Mouse (Mus musculus) CD4-positive, CD25-positive, alpha-beta regulatory T cell, adult 2 months (primary cell): ENCODE measurements around the gene Emc9.

Experiments used
- DNase-seq: peaks from one replicate; pipeline ENCODE4 v3.0.0-alpha.2; 2012; ENCODE audit warnings: low read depth, low spot score

Gene Emc9

DNA sequence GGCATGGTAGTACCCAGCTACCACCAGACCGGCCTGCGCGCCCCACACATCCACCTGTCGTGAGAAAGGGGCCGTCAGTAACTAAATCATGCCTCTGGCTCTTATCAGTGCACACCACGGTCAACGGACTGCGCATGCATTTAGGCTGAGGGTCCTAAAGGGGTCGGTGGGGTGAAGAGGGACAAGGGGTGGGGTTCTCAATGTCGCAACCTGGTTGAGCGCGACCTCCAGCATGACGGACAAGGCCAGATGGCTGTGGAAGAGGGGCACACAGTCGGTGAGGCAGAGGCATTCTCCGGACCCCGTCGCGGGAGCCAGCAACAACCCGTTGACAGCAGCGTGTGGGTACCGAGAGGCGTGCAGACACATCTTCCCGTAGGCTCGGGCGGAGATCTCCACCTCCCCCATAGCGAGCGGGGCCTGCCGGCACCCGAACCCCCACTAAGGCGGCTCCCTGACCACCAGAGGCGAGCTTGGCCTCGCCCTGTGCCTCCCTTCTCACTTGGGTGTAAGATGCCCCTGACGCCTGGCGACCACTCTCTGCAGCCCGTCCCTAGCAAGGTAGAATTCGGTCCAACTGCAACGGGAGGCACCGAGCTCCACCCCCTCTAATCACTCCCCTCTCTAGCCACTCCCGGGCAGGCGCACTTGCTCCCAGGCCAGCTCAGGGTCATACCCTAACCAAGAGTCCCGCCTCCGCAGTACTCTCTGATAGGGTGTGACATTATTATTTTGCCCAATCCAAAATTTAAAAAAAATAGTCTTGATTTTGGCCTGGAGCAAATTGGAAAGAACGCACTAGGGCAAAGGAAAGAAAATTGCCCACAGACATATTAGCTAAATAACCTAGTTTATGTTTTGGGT is at the start of gene Emc9:
Gene Emc9 (minus strand): TSS at position 601 of the 864 bp plus-strand sequence.
- DNase-seq, result peak; percentile 84

DNA sequence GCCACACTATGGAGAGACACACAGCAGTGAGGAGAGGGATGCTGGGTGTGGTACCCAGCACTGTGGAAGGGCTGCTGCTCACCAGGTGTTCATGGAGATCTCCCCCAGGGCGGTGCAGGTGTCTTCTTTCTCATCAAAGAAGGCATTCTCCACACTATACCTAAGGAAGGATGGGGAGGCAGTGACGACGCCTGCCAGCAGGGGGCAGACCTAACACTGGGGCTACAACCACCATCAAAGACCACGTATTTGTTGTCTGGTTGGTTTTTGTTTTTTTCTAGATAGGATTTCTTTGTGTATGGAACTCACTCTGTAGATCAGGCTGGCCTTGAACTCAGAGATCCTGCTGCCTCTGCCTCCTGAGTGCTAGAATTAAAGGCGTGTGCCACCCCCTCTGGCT is 44.2 kb upstream of the Emc9 start:
- DNase-seq, result peak; percentile 88

DNA sequence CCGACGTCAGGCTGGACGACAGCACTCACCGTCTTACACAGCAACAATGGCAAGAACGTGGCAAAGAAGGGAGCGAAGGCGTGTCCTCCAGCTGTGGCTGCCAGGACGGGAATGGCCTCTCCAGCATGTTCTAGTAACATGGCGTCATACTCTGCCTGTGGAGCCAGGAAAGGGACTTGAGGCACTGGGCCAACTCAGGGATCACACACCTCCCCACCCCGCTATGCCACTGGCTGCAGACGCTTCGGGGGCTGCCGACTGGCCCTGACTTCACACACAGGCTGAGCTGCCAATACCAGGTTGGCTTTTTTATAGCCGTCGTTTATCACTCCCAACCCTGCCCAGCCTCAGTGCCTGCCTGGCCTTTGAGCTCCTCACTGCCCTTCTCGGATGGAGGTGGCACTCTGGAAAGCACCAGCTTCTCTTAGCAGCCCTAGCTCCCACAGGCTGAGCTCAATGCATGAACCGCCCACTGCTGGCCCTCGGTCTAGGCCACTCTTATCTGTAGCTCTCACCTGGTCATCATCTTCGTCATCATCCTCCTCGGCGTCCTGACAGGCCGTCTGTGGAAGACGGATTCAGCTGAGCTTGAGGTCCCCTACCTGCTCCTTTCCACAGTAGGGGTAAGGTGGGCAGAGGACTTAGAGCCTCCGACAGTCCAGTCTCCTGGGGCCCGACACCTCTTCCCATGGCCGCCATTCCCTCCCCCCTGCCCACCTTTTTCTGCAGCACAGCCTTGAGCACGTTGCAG is 43.1 kb upstream of the Emc9 start:
- DNase-seq, result no peak

DNA sequence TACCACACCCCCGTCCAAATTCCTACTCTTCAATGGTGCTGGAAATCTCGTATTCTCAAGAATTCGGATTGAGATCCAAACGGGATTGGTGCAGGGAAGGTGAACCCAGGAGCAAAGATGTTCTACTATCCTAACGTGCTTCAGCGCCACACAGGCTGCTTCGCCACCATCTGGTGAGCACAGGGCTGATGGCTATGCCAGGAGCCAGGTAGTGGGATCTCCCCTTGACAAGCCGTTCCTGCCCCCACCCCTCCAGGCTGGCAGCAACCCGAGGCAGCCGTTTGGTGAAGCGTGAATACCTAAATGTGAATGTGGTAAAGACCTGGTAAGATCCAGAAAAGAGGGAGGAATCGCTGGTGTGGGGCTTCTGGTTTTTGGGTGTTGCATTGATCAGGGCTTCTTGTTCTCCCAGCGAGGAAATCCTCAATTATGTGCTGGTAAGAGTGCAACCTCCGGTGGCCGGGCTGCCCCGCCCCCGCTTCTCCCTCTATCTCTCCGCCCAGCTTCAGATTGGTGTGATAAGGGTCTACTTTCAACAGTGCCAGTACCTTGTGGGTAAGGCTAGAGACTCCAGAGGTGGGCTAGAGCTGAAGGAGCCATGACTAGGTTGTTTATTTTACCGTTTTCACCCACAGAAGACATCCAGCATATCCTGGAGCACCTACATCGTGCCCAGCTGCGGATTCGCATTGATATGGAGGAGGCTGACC is 33.5 kb upstream of the Emc9 start:
- peak; percentile 33 for DNase-seq

DNA sequence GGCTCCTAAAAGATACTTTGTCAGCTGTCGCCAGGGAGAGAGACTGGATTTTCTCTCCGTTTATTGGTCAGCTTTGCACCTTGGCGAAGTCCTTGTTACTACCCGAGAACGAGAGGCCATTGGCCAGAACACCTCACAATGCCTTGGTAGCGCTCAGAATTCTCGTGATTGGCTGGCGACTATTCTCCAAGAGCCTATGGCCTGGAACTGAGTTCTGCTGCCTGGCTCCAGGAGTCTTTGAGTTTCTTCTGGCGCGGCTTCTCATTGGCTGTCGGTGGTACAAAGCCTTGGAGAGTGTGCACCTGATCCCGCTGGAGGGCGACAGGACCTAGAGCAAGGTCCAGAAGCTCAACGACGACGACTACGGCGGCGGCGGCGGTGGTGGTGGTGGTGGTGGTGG is 32.7 kb upstream of the Emc9 start, which contains the start of gene Rec8:
Gene Rec8 (plus strand): TSS at position 216 of the 400 bp plus-strand sequence.
- peak; percentile 72 for DNase-seq

DNA sequence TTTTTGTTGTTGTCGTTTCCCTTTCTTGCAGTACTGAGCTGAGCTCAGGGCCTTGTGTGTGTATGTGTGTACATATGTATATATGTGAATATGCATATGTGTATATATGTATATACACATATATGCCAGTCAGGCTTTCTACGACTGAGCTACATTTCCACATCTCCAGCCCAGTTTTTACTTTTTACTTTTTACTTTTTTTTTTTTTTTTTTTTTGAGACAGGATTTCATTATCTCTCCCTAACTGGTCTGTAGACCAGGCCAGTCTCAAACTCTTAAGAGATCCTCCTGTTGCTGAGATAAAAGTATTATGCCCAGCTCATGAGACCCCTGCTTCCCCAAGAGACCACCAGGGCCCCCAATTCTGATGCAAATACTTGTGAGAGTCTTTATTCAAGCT is 31.7 kb upstream of the Emc9 start:
- DNase-seq, result no peak

DNA sequence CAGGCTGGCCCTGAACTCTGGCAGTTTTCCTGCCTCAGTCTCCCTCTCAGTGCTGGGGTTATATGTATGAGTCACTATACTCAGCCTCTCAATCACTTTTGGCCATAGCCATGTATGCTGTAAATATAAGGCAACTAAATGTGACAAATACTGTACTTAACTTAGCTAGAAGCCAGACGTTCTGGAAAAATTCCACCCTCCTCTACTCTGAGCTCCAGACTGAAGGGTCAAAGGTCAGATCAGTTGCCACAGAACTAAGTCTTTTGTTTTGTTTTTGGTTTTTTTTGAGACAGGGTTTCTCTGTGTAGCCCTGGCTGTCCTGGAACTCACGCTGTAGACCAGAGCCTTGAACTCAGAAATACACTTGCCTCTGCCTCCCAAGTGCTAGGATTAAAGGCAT is 30.8 kb upstream of the Emc9 start:
- DNase-seq, result no peak

DNA sequence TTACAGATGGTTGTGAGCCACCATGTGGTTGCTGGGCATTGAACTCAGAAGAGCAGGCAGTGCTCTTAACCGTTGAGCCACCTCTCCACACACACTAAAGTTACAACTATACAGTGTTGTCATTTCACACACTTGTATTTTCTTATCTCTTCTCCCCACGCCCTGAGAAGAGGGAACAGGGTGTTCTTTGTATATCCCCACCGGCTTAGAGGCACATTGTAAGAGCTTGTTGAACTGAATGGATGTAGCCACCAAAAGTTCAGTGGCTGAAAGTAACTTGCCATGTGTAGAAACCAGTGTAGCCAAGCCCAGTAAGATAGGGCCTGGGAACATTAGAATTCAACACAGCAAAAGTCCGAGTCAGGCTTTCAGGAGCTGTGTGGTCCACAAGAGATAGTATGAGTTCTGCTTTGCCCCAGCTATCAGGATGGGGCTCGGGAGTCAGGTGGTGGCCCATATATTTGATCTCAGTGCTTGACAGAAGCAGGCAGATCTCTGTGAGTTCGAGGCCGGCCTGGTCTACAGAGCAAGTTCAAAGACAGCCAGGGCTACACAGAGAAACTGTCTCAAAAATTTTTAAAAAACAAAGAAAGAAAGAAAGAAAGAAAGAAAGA is 29.6 kb upstream of the Emc9 start:
- DNase-seq, result no peak

DNA sequence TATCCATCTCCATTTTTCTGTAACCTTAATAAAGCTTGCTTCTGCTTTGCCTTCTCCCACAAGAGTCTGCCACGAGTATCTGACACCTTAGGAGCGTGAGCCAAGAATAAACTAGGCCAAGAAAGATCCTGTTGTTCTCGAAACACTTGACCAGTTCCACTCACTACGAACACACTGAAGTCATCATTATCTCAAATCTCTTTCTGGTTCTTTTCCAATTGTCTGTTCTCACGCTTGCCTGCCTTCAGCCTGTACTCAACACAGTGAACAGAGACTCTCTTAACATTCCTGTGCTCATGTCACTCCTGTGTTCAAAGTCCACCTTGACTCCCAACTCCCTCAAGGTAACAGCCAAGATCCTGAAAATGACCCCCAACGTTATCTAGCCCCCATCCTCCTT is 28.2 kb upstream of the Emc9 start:
- DNase-seq, result no peak

DNA sequence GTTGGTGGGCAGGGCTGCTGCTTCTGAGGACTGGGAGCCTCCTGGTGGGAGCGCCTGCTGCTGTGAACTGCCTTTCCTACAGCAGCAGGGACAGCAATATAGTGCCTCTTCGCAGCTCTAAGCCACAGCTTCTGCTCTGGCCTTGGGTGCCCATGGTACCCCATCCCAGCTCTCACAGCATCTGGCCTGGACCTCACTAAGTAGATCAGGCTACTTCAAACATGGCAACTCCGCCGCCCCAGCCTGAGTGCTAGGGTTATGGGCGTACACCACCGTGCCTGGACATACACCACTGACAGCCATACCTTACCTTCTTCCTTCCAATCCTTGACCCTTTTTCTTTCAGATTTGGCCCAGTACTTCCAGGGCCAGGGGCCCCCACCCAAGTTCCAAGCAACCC is 23.2 kb upstream of the Emc9 start:
- no peak for DNase-seq

DNA sequence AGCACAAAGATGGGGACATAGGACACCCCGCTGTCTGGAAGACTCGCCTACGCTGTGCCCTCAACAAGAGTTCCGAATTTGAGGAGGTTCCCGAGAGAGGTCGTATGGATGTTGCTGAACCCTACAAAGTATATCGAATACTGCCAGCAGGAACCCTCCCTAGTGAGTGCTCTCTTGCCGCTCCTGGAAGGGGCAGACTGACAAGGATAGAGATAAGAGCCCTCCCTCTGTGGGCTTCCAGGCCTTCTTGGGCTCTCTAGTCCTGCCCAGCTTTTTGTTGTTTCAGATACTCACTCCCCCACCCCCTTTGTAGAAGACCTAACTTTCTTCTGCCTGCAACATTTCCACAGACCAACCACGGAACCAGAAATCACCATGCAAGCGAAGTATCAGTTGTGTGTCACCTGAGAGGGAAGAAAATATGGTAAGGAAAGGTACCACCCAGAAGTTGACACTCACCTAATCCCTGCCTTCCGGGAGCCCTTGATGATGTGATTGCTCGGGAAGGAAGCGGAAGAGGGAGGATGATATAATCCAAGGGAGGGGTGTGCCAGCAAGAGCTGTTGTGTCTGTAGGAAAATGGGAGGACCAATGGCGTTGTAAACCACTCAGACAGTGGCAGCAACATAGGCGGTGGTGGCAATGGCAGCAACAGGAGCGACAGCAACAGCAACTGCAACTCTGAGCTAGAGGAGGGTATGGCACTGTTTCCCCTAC is 20.8 kb upstream of the Emc9 start:
- no peak for DNase-seq

DNA sequence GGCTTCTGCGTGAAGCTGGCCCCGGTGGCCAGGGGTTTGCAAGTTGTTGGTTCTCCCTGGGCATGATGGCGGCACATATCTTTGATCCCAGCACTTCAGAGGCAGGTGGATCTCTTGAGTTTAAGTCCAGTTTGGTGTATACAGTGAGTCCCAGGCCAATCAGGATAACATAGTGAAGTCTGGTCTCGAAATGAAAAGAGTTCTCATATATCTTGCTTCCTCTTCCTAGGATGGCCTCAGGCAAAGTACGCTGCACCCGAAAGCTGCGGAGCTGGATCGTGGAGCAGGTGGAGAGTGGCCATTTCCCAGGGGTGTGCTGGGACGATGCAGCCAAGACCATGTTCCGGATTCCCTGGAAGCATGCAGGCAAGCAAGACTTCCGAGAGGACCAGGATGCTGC is 19.7 kb upstream of the Emc9 start:
- peak; percentile 23 for DNase-seq

DNA sequence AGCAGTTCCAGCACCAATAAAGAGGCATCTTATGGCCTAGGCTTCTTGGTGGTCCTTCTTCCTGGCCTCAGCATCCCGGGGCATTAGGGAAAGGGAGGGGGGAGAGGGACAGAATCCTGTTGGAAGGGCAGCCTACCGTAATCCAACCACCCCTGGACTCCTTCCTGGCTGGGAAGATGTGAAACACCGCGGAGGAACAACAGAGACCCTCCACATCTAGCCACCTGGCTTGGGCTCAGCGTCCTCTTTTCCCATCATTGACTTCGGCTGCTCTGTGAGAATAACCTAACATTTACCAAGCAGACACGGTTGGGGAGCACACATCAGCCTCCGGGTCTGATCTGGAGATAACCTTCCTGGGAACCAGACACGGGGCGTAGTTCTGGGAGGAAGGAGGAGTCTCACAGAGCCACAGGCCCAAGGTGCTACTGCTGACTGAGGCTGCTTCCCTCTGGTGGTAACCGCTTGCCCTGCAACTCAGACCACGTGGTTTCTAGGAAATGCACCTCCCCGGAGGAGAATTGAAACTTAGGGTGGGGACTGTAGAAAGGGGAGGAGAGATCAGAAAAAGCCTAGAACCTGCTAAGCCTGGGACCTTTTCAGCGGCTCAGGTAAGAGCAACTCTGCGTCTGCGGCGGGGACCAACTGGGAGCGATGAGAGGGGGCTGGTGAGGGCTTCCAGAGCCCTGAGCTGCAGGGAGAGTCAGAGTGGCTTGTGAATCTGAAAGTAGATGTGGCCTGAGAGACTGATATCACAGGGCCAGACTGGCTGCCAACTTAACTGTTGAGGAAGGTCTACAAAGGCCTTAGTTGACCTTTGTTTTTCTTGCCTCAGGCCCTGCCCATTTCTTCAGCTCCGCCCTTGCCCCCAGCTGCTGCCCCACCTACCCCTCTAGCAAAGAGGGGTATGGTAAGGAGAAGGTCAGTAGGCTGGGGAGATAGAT is 18.8 kb upstream of the Emc9 start:
- peak; percentile 98 for DNase-seq

DNA sequence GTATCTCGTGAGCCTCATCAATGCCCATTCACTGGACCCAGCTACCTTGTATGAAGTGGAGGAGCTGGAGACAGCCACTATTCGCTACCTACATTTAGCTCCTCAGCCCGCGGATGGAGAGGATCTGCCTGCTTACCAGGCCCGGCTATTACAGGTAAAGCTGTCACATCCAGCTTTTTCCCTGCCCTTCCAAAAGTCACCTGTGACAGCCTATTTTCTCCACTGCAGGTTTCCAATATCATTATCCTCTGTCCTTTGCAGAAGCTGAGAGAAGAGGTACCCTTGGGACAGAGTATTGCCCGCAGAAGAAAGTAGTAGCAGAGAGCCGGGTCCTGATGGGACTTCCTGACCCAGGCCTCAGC is 18.1 kb upstream of the Emc9 start, which contains the start of gene Irf9:
Gene Irf9 (plus strand): TSS at position 301 of the 362 bp plus-strand sequence.
- DNase-seq, result peak; percentile 28

DNA sequence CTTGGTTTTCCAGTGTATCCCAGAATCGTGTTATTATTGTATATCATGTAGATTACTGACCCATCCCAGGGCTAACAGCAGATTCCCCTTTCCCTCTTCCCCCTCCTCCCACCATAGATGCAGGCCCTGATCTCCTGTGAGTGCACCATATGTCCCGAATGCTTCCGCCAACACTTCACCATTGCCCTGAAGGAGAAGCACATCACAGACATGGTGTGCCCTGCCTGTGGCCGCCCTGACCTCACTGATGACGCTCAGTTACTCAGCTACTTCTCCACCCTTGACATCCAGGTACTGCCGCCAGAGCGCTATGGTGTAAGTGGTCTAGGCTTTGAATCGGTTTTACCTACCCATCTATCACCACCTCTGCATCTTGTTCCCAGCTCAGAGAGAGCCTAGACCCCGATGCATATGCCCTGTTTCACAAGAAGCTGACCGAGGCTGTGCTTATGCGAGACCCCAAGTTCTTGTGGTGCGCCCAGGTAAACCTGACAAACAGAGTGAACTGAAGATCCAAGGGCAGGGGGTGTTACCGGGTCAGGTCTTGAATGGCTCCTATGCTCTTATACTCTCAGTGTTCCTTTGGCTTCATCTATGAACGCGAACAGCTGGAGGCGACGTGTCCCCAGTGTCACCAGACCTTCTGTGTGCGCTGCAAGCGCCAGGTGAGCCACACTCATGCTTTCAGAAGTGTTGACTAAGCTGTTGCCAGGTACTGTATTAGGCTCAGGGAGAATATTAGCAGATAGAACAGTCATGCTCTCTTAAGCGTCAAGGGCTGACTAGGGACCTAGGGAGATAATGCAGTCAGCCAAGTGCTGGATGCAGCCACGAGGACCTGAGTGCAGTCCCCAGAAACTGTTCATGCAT is 13.7 kb upstream of the Emc9 start:
- DNase-seq, result no peak

DNA sequence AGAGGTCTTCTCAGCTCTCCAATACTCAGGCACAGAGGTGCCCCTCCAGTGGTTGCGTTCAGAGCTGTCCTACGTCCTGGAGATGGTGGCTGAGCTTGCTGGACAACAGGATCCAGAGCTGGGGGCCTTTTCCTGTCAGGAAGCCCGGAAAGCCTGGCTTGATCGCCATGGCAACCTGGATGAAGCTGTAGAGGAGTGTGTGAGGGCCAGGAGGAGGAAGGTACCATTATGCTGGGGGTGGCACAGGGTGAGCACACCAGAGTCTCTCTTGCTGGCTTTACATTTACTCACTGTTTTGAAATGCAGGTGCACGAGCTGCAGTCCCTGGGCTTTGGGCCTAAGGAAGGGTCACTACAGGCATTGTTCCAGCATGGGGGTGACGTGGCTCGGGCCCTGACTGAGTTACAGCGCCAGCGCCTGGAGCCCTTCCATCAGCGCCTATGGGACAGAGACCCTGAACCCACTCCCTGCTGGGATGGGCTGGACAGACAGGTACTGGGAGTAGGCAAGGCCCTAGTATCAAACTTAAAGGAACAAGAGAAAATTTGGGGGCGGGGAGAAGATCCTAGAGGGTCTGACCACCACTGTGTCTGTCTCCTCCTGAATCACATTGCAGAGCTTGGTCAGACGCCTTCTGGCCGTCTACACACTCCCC is 11.1 kb upstream of the Emc9 start:
- DNase-seq, result no peak

DNA sequence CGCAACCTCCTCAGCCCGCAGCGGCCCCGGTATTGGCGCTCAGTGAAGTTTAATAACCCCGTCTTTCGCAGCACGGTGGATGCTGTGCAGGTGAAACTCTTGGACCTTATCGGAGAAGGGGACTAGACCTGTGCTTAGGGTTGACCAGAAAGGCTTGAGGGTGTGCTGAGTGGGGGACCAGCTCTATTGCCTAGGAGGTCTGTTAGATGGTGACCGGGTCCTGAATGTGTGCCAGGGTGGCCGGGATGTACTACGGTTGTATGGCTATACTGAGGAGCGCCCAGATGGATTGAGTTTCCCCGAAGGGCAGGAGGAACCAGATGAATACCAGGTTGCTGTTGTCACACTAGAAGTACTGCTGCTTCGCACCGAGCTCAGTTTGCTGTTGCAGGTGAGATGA is 7.1 kb upstream of the Emc9 start:
- DNase-seq, result no peak

DNA sequence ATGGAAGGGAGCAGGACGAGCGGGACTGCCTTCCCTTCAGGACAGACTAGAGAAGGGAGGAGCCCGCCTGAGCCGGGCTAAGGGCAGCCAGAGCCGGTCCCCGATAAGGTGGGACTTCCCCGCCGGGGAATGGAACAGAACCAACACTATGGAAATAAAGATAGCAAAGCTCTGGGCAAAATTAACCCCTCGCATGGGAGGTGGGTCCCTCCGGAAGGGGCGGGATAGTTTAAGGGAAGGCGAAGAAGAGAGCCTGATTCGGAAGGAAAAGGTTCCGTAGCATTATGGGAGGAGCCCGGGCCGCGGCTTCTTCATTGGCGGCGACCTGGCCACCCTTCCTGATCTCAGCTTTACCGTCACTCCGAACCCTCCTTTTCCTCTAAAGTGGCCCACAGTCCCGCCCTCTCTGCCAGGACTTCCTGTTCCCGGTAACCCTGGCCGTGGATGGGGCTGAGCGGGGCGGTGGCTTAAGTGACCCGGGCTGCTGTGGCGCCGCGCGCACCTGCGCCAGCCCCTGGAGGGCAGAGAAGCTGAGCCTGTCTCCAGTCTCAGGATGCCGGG is 6.3 kb upstream of the Emc9 start, which contains the start of gene Rnf31:
Gene Rnf31 (plus strand): TSS at position 378 of the 561 bp plus-strand sequence.
- DNase-seq, result peak; percentile 93
